Mouse (Mus musculus): ENCODE data around the gene Ppp1r13b. TPM values are rescaled to one million over a fixed set of nuclear protein-coding genes. Genes with fewer than 3 reads are reported as not detected.

Gene Ppp1r13b
- polyA plus RNA-seq, 1 experiment from 2014 or later: 3.4 TPM

GRCm38 (mm10) chr12:111936706-111937550 lies 29.0 kb upstream of the Ppp1r13b start:
- no peak for ATAC-seq (ENCODE audit: low read depth)
- no peak overlapping the region for H3K27ac ChIP-seq

GRCm38 (mm10) chr12:111933971-111934370 lies 26.1 kb upstream of the Ppp1r13b start:
- H3K4me1 ChIP-seq (replicated peaks): peaks cover 49% of the 10 kb centered on the region
- no peak overlapping the region for H3K9ac ChIP-seq
- no peak overlapping the region for H3K27ac ChIP-seq
- WGBS (ENCODE audit: insufficient replicate concordance): 54% methylated on average over 2 of the region's 2 CpGs
- no peaks in the 10 kb centered on the region for H3K9me3 ChIP-seq (replicated peaks)
- H3K27me3 ChIP-seq: no peaks in the 10 kb centered on the region
- ATAC-seq (ENCODE audit: low read depth): no peak
- DNase-seq: no peak
- H3K36me3 ChIP-seq: no peaks in the 10 kb centered on the region
- H3K4me3 ChIP-seq (replicated peaks): no peak overlapping the region
- H3K4me2 ChIP-seq: peak overlapping the region; percentile 30; the same call in 1 of the 2 replicates

More at GRCm38 (mm10) chr12:111936706-111937550, 29.0 kb upstream of the Ppp1r13b start:
- Histone ChIP-seq H3K9ac (no peak overlapping the region), H3K9me3 (replicated peaks) (no peaks in the 10 kb centered on the region), H3K4me3 (replicated peaks) (no peak overlapping the region), H3K36me3 (no peaks in the 10 kb centered on the region), H3K4me2 (peak overlapping the region; percentile 21; the same call in 1 of the 2 replicates), H3K27me3 (no peaks in the 10 kb centered on the region), H3K4me1 (replicated peaks) (peaks cover 53% of the 10 kb centered on the region)
- WGBS (ENCODE audit: insufficient replicate concordance): 47% methylated on average over 24 of the region's 24 CpGs
- no peak for DNase-seq

- H3K27ac ChIP-seq: peak overlapping the region; percentile 53
These were observed 25.3 kb upstream of the Ppp1r13b start for GRCm38 (mm10) chr12:111933032-111933704.

GRCm38 (mm10) chr12:111932513-111932912 lies 24.6 kb upstream of the Ppp1r13b start:
- H3K4me3 ChIP-seq (replicated peaks): no peak overlapping the region
- H3K9ac ChIP-seq: no peak overlapping the region
- ATAC-seq (ENCODE audit: low read depth) (no peak), DNase-seq (no peak)
- no peak overlapping the region for H3K4me2 ChIP-seq
- no peaks in the 10 kb centered on the region for H3K9me3 ChIP-seq (replicated peaks)
- no peaks in the 10 kb centered on the region for H3K36me3 ChIP-seq
- H3K27me3 ChIP-seq: no peaks in the 10 kb centered on the region
- WGBS (ENCODE audit: insufficient replicate concordance): 61% methylated on average over 3 of the region's 3 CpGs
- H3K27ac ChIP-seq: no peak overlapping the region
- peaks cover 34% of the 10 kb centered on the region for H3K4me1 ChIP-seq (replicated peaks)

More at GRCm38 (mm10) chr12:111933032-111933704, 25.3 kb upstream of the Ppp1r13b start:
- Histone ChIP-seq H3K9ac (no peak overlapping the region; the same call in 1 of the 2 replicates), H3K9me3 (replicated peaks) (no peaks in the 10 kb centered on the region), H3K4me2 (peak overlapping the region; percentile 30), H3K4me1 (replicated peaks) (peaks cover 41% of the 10 kb centered on the region), H3K27me3 (no peaks in the 10 kb centered on the region), H3K36me3 (no peaks in the 10 kb centered on the region), H3K4me3 (replicated peaks) (no peak overlapping the region; the same call in 1 of the 2 replicates)
- DNase-seq (peak; percentile 42), ATAC-seq (ENCODE audit: low read depth) (peak; percentile 65)
- WGBS (ENCODE audit: insufficient replicate concordance): 32% methylated on average over 11 of the region's 11 CpGs

GRCm38 (mm10) chr12:111931411-111932025 lies 23.6 kb upstream of the Ppp1r13b start:
- Histone ChIP-seq H3K36me3 (no peaks in the 10 kb centered on the region), H3K4me3 (replicated peaks) (no peak overlapping the region), H3K9me3 (replicated peaks) (no peaks in the 10 kb centered on the region), H3K9ac (no peak overlapping the region), H3K4me2 (no peak overlapping the region), H3K27me3 (no peaks in the 10 kb centered on the region), H3K27ac (no peak overlapping the region), H3K4me1 (replicated peaks) (peaks cover 25% of the 10 kb centered on the region)
- 71% methylated on average over 9 of the region's 9 CpGs for WGBS (ENCODE audit: insufficient replicate concordance)
- DNase-seq (no peak), ATAC-seq (ENCODE audit: low read depth) (no peak)

- H3K27me3 ChIP-seq: no peaks in the 10 kb centered on the region
- H3K36me3 ChIP-seq: no peaks in the 10 kb centered on the region
- H3K27ac ChIP-seq: no peak overlapping the region
- no peak overlapping the region for H3K9ac ChIP-seq
- H3K4me3 ChIP-seq (replicated peaks): no peak overlapping the region
- H3K4me2 ChIP-seq: no peak overlapping the region
- peaks cover 25% of the 10 kb centered on the region for H3K4me1 ChIP-seq (replicated peaks)
- no peaks in the 10 kb centered on the region for H3K9me3 ChIP-seq (replicated peaks)
- no peak for DNase-seq
- 80% methylated on average over 18 of the region's 18 CpGs for WGBS (ENCODE audit: insufficient replicate concordance)
- ATAC-seq (ENCODE audit: low read depth): no peak
These were observed 20.6 kb upstream of the Ppp1r13b start for GRCm38 (mm10) chr12:111928411-111928966.

- Histone ChIP-seq H3K27ac (no peak overlapping the region), H3K4me3 (replicated peaks) (no peak overlapping the region), H3K4me1 (replicated peaks) (peaks cover 24% of the 10 kb centered on the region), H3K9ac (no peak overlapping the region), H3K9me3 (replicated peaks) (no peaks in the 10 kb centered on the region), H3K4me2 (no peak overlapping the region), H3K36me3 (no peaks in the 10 kb centered on the region), H3K27me3 (no peaks in the 10 kb centered on the region)
- 62% methylated on average over 1 of the region's 1 CpGs for WGBS (ENCODE audit: insufficient replicate concordance)
- DNase-seq: no peak
- ATAC-seq (ENCODE audit: low read depth): no peak
These were observed 19.4 kb upstream of the Ppp1r13b start for GRCm38 (mm10) chr12:111927338-111927737.

GRCm38 (mm10) chr12:111923117-111923516 lies 15.2 kb upstream of the Ppp1r13b start:
- no peaks in the 10 kb centered on the region for H3K9me3 ChIP-seq (replicated peaks)
- peak overlapping the region; percentile 54 for H3K27ac ChIP-seq
- H3K9ac ChIP-seq: peak overlapping the region; percentile 19; the same call in 1 of the 2 replicates
- WGBS (ENCODE audit: insufficient replicate concordance): 45% methylated on average over 6 of the region's 6 CpGs
- peaks cover 4% of the 10 kb centered on the region for H3K27me3 ChIP-seq
- H3K36me3 ChIP-seq: no peaks in the 10 kb centered on the region
- no peak overlapping the region for H3K4me3 ChIP-seq (replicated peaks)
- DNase-seq (peak; percentile 28), ATAC-seq (ENCODE audit: low read depth) (peak; percentile 79)
- peaks cover 20% of the 10 kb centered on the region for H3K4me1 ChIP-seq (replicated peaks)
- H3K4me2 ChIP-seq: no peak overlapping the region

GRCm38 (mm10) chr12:111920046-111920445 lies 12.1 kb upstream of the Ppp1r13b start:
- no peak overlapping the region for H3K4me2 ChIP-seq
- no peak overlapping the region for H3K4me3 ChIP-seq (replicated peaks)
- DNase-seq (no peak), ATAC-seq (ENCODE audit: low read depth) (no peak)
- peaks cover 10% of the 10 kb centered on the region for H3K27me3 ChIP-seq
- no peaks in the 10 kb centered on the region for H3K36me3 ChIP-seq
- no peaks in the 10 kb centered on the region for H3K9me3 ChIP-seq (replicated peaks)
- no peak overlapping the region for H3K9ac ChIP-seq
- 22% methylated on average over 9 of the region's 9 CpGs for WGBS (ENCODE audit: insufficient replicate concordance)
- peaks cover 20% of the 10 kb centered on the region for H3K4me1 ChIP-seq (replicated peaks)
- H3K27ac ChIP-seq: no peak overlapping the region

- ATAC-seq (ENCODE audit: low read depth) (no peak), DNase-seq (no peak)
- Histone ChIP-seq H3K9me3 (replicated peaks) (no peaks in the 10 kb centered on the region), H3K36me3 (no peaks in the 10 kb centered on the region), H3K4me1 (replicated peaks) (peaks cover under 1% of the 10 kb centered on the region; the same call in 1 of the 2 replicates), H3K9ac (no peak overlapping the region), H3K27me3 (peaks cover 10% of the 10 kb centered on the region), H3K4me3 (replicated peaks) (no peak overlapping the region), H3K4me2 (no peak overlapping the region), H3K27ac (no peak overlapping the region; the same call in 1 of the 2 replicates)
- WGBS (ENCODE audit: insufficient replicate concordance): 49% methylated on average over 12 of the region's 12 CpGs
These were observed 8.8 kb upstream of the Ppp1r13b start for GRCm38 (mm10) chr12:111916514-111917217.

Data from liver, embryonic 13.5 days (tissue).